Mouse (Mus musculus): ENCODE data around the gene Camkk1.

GRCm38 (mm10) chr11:73084303-73084702 lies 65.5 kb downstream of the Camkk1 start:
- no peak for TF ChIP-seq CTCF (IDR thresholded peaks at IDR 0.05; ENCODE audit: extremely low read depth, insufficient read depth, low read length)
- TF ChIP-seq POLR2A (IDR thresholded peaks at IDR 0.05; ENCODE audit: extremely low read depth, insufficient read depth, low read length): no peak
